8 mouse cellular contexts compared by ENCODE assay signal in the genomic region with DNA sequence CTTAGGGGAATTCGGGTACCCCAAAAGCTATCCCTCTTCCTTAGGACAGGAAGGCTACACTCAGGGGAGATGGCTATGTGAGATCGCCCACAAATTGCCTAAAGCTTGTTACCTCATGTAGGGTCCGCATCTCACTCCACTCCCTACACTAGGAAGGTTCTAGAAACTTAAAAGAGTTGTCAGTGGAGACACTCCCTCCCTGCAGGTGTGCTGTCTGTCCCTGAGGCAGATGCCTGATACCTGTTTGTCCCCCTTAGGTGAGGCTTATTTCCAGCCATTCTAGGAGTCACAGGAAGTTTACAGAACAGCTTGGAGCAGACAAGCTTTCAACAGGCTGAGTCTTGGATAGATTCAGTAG. TPM values are rescaled to one million over a fixed set of nuclear protein-coding genes. Genes with fewer than 3 reads are reported as not detected.
DNase-seq lines count a peak whose midpoint lies in the region; ATAC-seq and TF ChIP-seq lines count a peak whose summit lies in the region.

No protein-coding gene starts in this region.

- peak overlapping the region; percentile 64 for H3K4me2 ChIP-seq in kidney, postnatal 0 days (ENCODE audit: low read length)
- peak overlapping the region; percentile 67 for H3K4me2 ChIP-seq in embryonic facial prominence, embryonic 15.5 days (replicated peaks)
- H3K4me2 ChIP-seq in hindbrain, postnatal 0 days (ENCODE audit: low read depth, low read length), result peak overlapping the region; percentile 61
- peak overlapping the region; percentile 60 for H3K4me2 ChIP-seq in midbrain, postnatal 0 days (ENCODE audit: low read depth, low read length, poor library complexity, severe bottlenecking)

- 3% methylated on average over 3 of the region's 3 CpGs for WGBS in kidney, postnatal 0 days
- 3% methylated on average over 3 of the region's 3 CpGs for WGBS in embryonic facial prominence, embryonic 15.5 days
- WGBS in hindbrain, postnatal 0 days, result 15% methylated on average over 3 of the region's 3 CpGs
- 14% methylated on average over 3 of the region's 3 CpGs for WGBS in midbrain, postnatal 0 days

- peaks cover 16% of the 10 kb centered on the region; the same call in 1 of the 2 replicates for H3K4me1 ChIP-seq in kidney, postnatal 0 days (replicated peaks; ENCODE audit: insufficient read depth, low read length)
- peaks cover 43% of the 10 kb centered on the region for H3K4me1 ChIP-seq in embryonic facial prominence, embryonic 15.5 days
- peaks cover 7% of the 10 kb centered on the region; the same call in 1 of the 2 replicates for H3K4me1 ChIP-seq in hindbrain, postnatal 0 days (ENCODE audit: insufficient read depth, low read length)
- H3K4me1 ChIP-seq in midbrain, postnatal 0 days (ENCODE audit: insufficient read depth, low read length), result peaks cover 7% of the 10 kb centered on the region; the same call in 1 of the 2 replicates

- TF ChIP-seq CTCF in kidney, postnatal 0 days (IDR thresholded peaks at IDR 0.05; ENCODE audit: low read depth), result no peak
- TF ChIP-seq CTCF in hindbrain, postnatal 0 days (IDR thresholded peaks at IDR 0.05; ENCODE audit: low read depth), result no peak
- TF ChIP-seq CTCF in midbrain, postnatal 0 days (IDR thresholded peaks at IDR 0.05), result no peak

- H3K27ac ChIP-seq in kidney, postnatal 0 days, result peak overlapping the region; percentile 94
- peak overlapping the region; percentile 97 for H3K27ac ChIP-seq in embryonic facial prominence, embryonic 15.5 days (replicated peaks)
- peak overlapping the region; percentile 83 for H3K27ac ChIP-seq in hindbrain, postnatal 0 days
- H3K27ac ChIP-seq in midbrain, postnatal 0 days (ENCODE audit: low read depth, low read length), result no peak overlapping the region

- DNase-seq in kidney, postnatal 0 days (ENCODE audit: low spot score), result no peak
- DNase-seq in kidney, adult 9 months, result no peak
- no peak for DNase-seq in hindbrain, postnatal 0 days (ENCODE audit: low spot score)
- DNase-seq in midbrain, postnatal 0 days (ENCODE audit: low spot score), result no peak
- DNase-seq in layer of hippocampus, adult 9-10 months (ENCODE audit: low spot score), result no peak
- DNase-seq in adrenal gland, postnatal 36 days, result no peak
- no peak for DNase-seq in spleen, adult 12 weeks (ENCODE audit: low spot score)

- no peaks in the 10 kb centered on the region for H3K9me3 ChIP-seq in kidney, postnatal 0 days (replicated peaks; ENCODE audit: low read length)
- no peaks in the 10 kb centered on the region for H3K9me3 ChIP-seq in embryonic facial prominence, embryonic 15.5 days (replicated peaks)
- H3K9me3 ChIP-seq in hindbrain, postnatal 0 days (ENCODE audit: low read length), result no peaks in the 10 kb centered on the region
- no peaks in the 10 kb centered on the region for H3K9me3 ChIP-seq in midbrain, postnatal 0 days (ENCODE audit: low read length)

- no peaks in the 10 kb centered on the region for H3K36me3 ChIP-seq in kidney, postnatal 0 days (ENCODE audit: insufficient read depth, low read length)
- peaks cover 10% of the 10 kb centered on the region; the same call in 1 of the 2 replicates for H3K36me3 ChIP-seq in embryonic facial prominence, embryonic 15.5 days
- no peaks in the 10 kb centered on the region for H3K36me3 ChIP-seq in hindbrain, postnatal 0 days (ENCODE audit: insufficient read depth, low read length)
- no peaks in the 10 kb centered on the region for H3K36me3 ChIP-seq in midbrain, postnatal 0 days (ENCODE audit: insufficient read depth, low read length)

- no peaks in the 10 kb centered on the region for H3K27me3 ChIP-seq in kidney, postnatal 0 days (ENCODE audit: insufficient read depth, low read length)
- no peaks in the 10 kb centered on the region for H3K27me3 ChIP-seq in embryonic facial prominence, embryonic 15.5 days
- no peaks in the 10 kb centered on the region for H3K27me3 ChIP-seq in hindbrain, postnatal 0 days (ENCODE audit: insufficient read depth, low read length)
- no peaks in the 10 kb centered on the region for H3K27me3 ChIP-seq in midbrain, postnatal 0 days (ENCODE audit: insufficient read depth, low read length)

- H3K9ac ChIP-seq in kidney, postnatal 0 days (ENCODE audit: low read depth, low read length), result peak overlapping the region; percentile 76
- H3K9ac ChIP-seq in embryonic facial prominence, embryonic 15.5 days, result peak overlapping the region; percentile 81
- peak overlapping the region; percentile 53 for H3K9ac ChIP-seq in hindbrain, postnatal 0 days (replicated peaks; ENCODE audit: low read length)
- H3K9ac ChIP-seq in midbrain, postnatal 0 days (replicated peaks; ENCODE audit: low read length, poor library complexity, severe bottlenecking), result peak overlapping the region; percentile 48

- no peak for ATAC-seq in kidney, postnatal 0 days (replicated peaks; ENCODE audit: low FRiP score, low read depth)
- ATAC-seq in embryonic facial prominence, embryonic 15.5 days (ENCODE audit: insufficient number of reproducible peaks, low FRiP score, low TSS enrichment, low read depth), result no peak
- ATAC-seq in hindbrain, postnatal 0 days, result no peak
- ATAC-seq in midbrain, postnatal 0 days (ENCODE audit: low FRiP score), result no peak

- peak overlapping the region; percentile 56 for H3K4me3 ChIP-seq in kidney, postnatal 0 days (replicated peaks; ENCODE audit: low read depth, low read length)
- H3K4me3 ChIP-seq in embryonic facial prominence, embryonic 15.5 days (replicated peaks), result peak overlapping the region; percentile 70
- peak overlapping the region; percentile 40 for H3K4me3 ChIP-seq in hindbrain, postnatal 0 days (ENCODE audit: low read length)
- H3K4me3 ChIP-seq in midbrain, postnatal 0 days (ENCODE audit: low read depth, low read length), result peak overlapping the region; percentile 31

RNA-seq across cellular contexts. Expression of a gene that starts 4.3 kb away (rescaled TPM):
- polyA plus RNA-seq in kidney, postnatal 0 days (2015; fragmentation: Nextera tagmentation; extraction: Ambion mirVana), result 1,281 and 1,429 TPM in 2 replicates
- polyA plus RNA-seq in embryonic facial prominence, embryonic 15.5 days (2015; fragmentation: Nextera tagmentation; extraction: Ambion mirVana), result 3,074 and 3,219 TPM in 2 replicates
- total RNA-seq in hindbrain, postnatal 0 days (2014; rRNA removed), result 303 and 356 TPM in 2 replicates
- 794 and 832 TPM in 2 replicates for polyA plus RNA-seq in hindbrain, postnatal 0 days (2015; fragmentation: Nextera tagmentation; extraction: Ambion mirVana)
- total RNA-seq in midbrain, postnatal 0 days (2014; rRNA removed), result 261 and 313 TPM in 2 replicates
- 570 and 625 TPM in 2 replicates for polyA plus RNA-seq in midbrain, postnatal 0 days (2015; fragmentation: Nextera tagmentation; extraction: Ambion mirVana)
- 1,000 to 10,000 TPM; 2,443 to 3,326 TPM for total RNA-seq in adrenal gland, postnatal 36 days (2021)

RNA-seq across cellular contexts. Expression of a gene that starts 42.4 kb away (rescaled TPM):
- 495 and 517 TPM in 2 replicates for polyA plus RNA-seq in kidney, postnatal 0 days (2015; fragmentation: Nextera tagmentation; extraction: Ambion mirVana)
- polyA plus RNA-seq in embryonic facial prominence, embryonic 15.5 days (2015; fragmentation: Nextera tagmentation; extraction: Ambion mirVana), result 487 and 541 TPM in 2 replicates
- 148 and 173 TPM in 2 replicates for total RNA-seq in hindbrain, postnatal 0 days (2014; rRNA removed)
- polyA plus RNA-seq in hindbrain, postnatal 0 days (2015; fragmentation: Nextera tagmentation; extraction: Ambion mirVana), result 304 and 319 TPM in 2 replicates
- 133 and 147 TPM in 2 replicates for total RNA-seq in midbrain, postnatal 0 days (2014; rRNA removed)
- polyA plus RNA-seq in midbrain, postnatal 0 days (2015; fragmentation: Nextera tagmentation; extraction: Ambion mirVana), result 235 and 252 TPM in 2 replicates
- total RNA-seq in adrenal gland, postnatal 36 days (2021), result 100 to 1,000 TPM; 216 to 347 TPM

RNA-seq across cellular contexts. Expression of a gene that starts 50.8 kb away (rescaled TPM):
- polyA plus RNA-seq in kidney, postnatal 0 days (2015; fragmentation: Nextera tagmentation; extraction: Ambion mirVana), result 109 and 119 TPM in 2 replicates
- polyA plus RNA-seq in embryonic facial prominence, embryonic 15.5 days (2015; fragmentation: Nextera tagmentation; extraction: Ambion mirVana), result 150 and 160 TPM in 2 replicates
- 49.0 and 50.4 TPM in 2 replicates for total RNA-seq in hindbrain, postnatal 0 days (2014; rRNA removed)
- 72.0 and 77.7 TPM in 2 replicates for polyA plus RNA-seq in hindbrain, postnatal 0 days (2015; fragmentation: Nextera tagmentation; extraction: Ambion mirVana)
- total RNA-seq in midbrain, postnatal 0 days (2014; rRNA removed), result 59.2 and 63.2 TPM in 2 replicates
- 63.5 and 67.4 TPM in 2 replicates for polyA plus RNA-seq in midbrain, postnatal 0 days (2015; fragmentation: Nextera tagmentation; extraction: Ambion mirVana)
- 10 to 100 TPM; 58.5 to 63.4 TPM for total RNA-seq in adrenal gland, postnatal 36 days (2021)
